Mouse (Mus musculus): ENCODE data around the gene Esp18.

The Esp18 gene

GRCm38 (mm10) chr17:39406059-39406458 lies at the start of gene Esp18:
Gene Esp18, plus strand, starts transcription at chr17:39406359.
- no peak for DNase-seq (ENCODE audit: extremely low read depth, insufficient read length, low spot score)

DNA sequence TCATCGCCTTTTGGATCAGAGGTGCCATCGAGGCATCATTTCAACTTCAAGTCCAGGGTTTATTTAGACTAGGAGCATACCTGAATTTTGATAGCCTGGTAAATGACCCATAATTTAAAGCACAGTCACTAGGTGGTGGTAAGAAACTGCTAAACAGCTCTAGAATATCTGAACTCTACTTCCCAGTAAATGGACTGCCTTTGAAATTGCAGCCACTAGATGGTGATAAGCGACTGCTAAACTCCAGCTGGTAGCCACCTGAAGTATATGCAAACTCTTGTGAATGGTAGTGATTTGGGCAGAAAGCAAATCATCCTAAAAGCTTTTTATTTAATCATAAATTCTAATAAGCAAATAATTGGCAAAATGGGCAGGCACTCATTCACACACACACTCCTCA lies 42.8 kb upstream of the Esp18 start:
- DNase-seq (ENCODE audit: extremely low read depth, insufficient read length, low spot score), result no peak
